Mouse (Mus musculus) gastrocnemius, postnatal 36 days (tissue): ENCODE results near the gene Jdp2. TPM values are rescaled to one million over a fixed set of nuclear protein-coding genes. Genes with fewer than 3 reads are reported as not detected.
A peak's percentile ranks its signal among the peaks of the same experiment; 100 is the strongest.

Experiments used
- DNase-seq, 2 experiments: peaks; one replicate each; pipeline ENCODE4 v3.0.0; 2022
- intact Hi-C: fragments of 180-260 bp; cut with DNase I; formaldehyde crosslinking; loops from one replicate; pipeline ENCODE4 v1.15.1; 2025
- total RNA-seq, 2 experiments: library from RNA; stranded (reverse); gene quantifications; 2 replicates each; pipeline ENCODE4 v1.2.3; 2021

The Jdp2 gene
- total RNA-seq, 2 experiments from 2014 or later, result 4.6 to 4.9 TPM

GRCm38 (mm10) chr12:85599478-85600152, 788 bp downstream of the Jdp2 start:
- peak; percentile 30 to 53 for DNase-seq
- intact Hi-C loops, result loop anchor here (5.0 kb wide), 2 partner anchors 43 to 67 kb away; no protein-coding TSS in a partner anchor

GRCm38 (mm10) chr12:85600637-85601036, 1.8 kb downstream of the Jdp2 start:
- DNase-seq, result no peak
- intact Hi-C loops, result loop anchor here (5.0 kb wide), 1 partner anchor 68 kb away; no protein-coding TSS in a partner anchor

- intact Hi-C loops, result loop anchor here (5.0 kb wide), 1 partner anchor 69 kb away; no protein-coding TSS in a partner anchor
- DNase-seq, result peak in 1 of 2 experiments; percentile 21
Observed at GRCm38 (mm10) chr12:85601531-85601930, 2.7 kb downstream of the Jdp2 start.

GRCm38 (mm10) chr12:85602153-85602552, 3.3 kb downstream of the Jdp2 start:
- intact Hi-C loops, result loop anchor here (5.0 kb wide), 1 partner anchor 70 kb away; no protein-coding TSS in a partner anchor
- DNase-seq, result no peak

- intact Hi-C loops, result loop anchor here (5.0 kb wide), 1 partner anchor 71 kb away; no protein-coding TSS in a partner anchor
Observed at GRCm38 (mm10) chr12:85602811-85603210, 4.0 kb downstream of the Jdp2 start.

GRCm38 (mm10) chr12:85603767-85604166, 4.9 kb downstream of the Jdp2 start:
- intact Hi-C loops, result loop anchor here (5.0 kb wide), 1 partner anchor 71 kb away; no protein-coding TSS in a partner anchor
- no peak for DNase-seq

More at GRCm38 (mm10) chr12:85602811-85603210, 4.0 kb downstream of the Jdp2 start:
- no peak for DNase-seq

GRCm38 (mm10) chr12:85604301-85604998, 5.6 kb downstream of the Jdp2 start:
- DNase-seq, result no peak
- intact Hi-C loops, result loop anchor here (5.0 kb wide), 1 partner anchor 72 kb away; no protein-coding TSS in a partner anchor

- DNase-seq, result no peak
- intact Hi-C loops, result no loop called here
Observed at GRCm38 (mm10) chr12:85607519-85608449, 9.0 kb downstream of the Jdp2 start.

- intact Hi-C loops, result no loop called here
- DNase-seq, result no peak
Observed at GRCm38 (mm10) chr12:85610167-85610566, 11.3 kb downstream of the Jdp2 start.

GRCm38 (mm10) chr12:85614090-85614489, 15.3 kb downstream of the Jdp2 start:
- DNase-seq, result no peak
- intact Hi-C loops, result no loop called here

- intact Hi-C loops, result no loop called here
- DNase-seq, result no peak
Observed at GRCm38 (mm10) chr12:85615486-85615885, 16.7 kb downstream of the Jdp2 start.

- intact Hi-C loops, result no loop called here
- no peak for DNase-seq
Observed at GRCm38 (mm10) chr12:85617885-85618284, 19.1 kb downstream of the Jdp2 start.

GRCm38 (mm10) chr12:85618430-85618829, 19.6 kb downstream of the Jdp2 start:
- DNase-seq, result no peak
- intact Hi-C loops, result no loop called here

- DNase-seq, result no peak
- intact Hi-C loops, result no loop called here
Observed at GRCm38 (mm10) chr12:85619283-85619897, 20.6 kb downstream of the Jdp2 start.

- no peak for DNase-seq
- intact Hi-C loops, result no loop called here
Observed at GRCm38 (mm10) chr12:85619898-85620443, 21.1 kb downstream of the Jdp2 start.

- intact Hi-C loops, result no loop called here
- no peak for DNase-seq
Observed at GRCm38 (mm10) chr12:85621027-85621426, 22.2 kb downstream of the Jdp2 start.

- intact Hi-C loops, result no loop called here
- DNase-seq, result no peak
Observed at GRCm38 (mm10) chr12:85621673-85622072, 22.8 kb downstream of the Jdp2 start.

GRCm38 (mm10) chr12:85623711-85624110, 24.9 kb downstream of the Jdp2 start:
- intact Hi-C loops, result no loop called here
- no peak for DNase-seq

- DNase-seq, result no peak
- intact Hi-C loops, result no loop called here
Observed at GRCm38 (mm10) chr12:85624652-85625051, 25.8 kb downstream of the Jdp2 start.

- intact Hi-C loops, result no loop called here
Observed at GRCm38 (mm10) chr12:85625852-85626251, 27.0 kb downstream of the Jdp2 start.

More at GRCm38 (mm10) chr12:85625852-85626251, 27.0 kb downstream of the Jdp2 start:
- DNase-seq, result no peak
